Mouse (Mus musculus) cerebellum, adult (tissue): Measurements from ENCODE around the gene 4931406C07Rik.

Source experiments
- ATAC-seq: cut with Nextera tagmentation; 2 replicates; pipeline ENCODE4 v1.9.2; 2017; ENCODE audit warnings: mild to moderate bottlenecking, moderate library complexity, mixed read lengths; ENCODE audit not compliant: insufficient number of reproducible peaks, low FRiP score, low TSS enrichment

Gene 4931406C07Rik

GRCm38 (mm10) chr9:15240863-15241595, 65.2 kb downstream of the 4931406C07Rik start:
- no peak for ATAC-seq

GRCm38 (mm10) chr9:15240006-15240405, 66.2 kb downstream of the 4931406C07Rik start:
- ATAC-seq, result no peak

- ATAC-seq, result peak; percentile 43; the same call in 1 of the 2 replicates
Measured at GRCm38 (mm10) chr9:15239042-15239925, 67.0 kb downstream of the 4931406C07Rik start, which contains the start of gene Vstm5. TSS of gene Vstm5 (plus strand) at chr9:15239045.

GRCm38 (mm10) chr9:15238297-15238990, 67.8 kb downstream of the 4931406C07Rik start:
- no peak for ATAC-seq

- ATAC-seq, result no peak
Measured at GRCm38 (mm10) chr9:15237516-15238296, 68.5 kb downstream of the 4931406C07Rik start.

GRCm38 (mm10) chr9:15235986-15236385, 70.3 kb downstream of the 4931406C07Rik start:
- no peak for ATAC-seq

- ATAC-seq, result no peak
Measured at GRCm38 (mm10) chr9:15233604-15234003, 72.6 kb downstream of the 4931406C07Rik start.
